Mouse (Mus musculus): ENCODE results near the gene Osgin1.

Gene Osgin1

GRCm38 (mm10) chr8:119446211-119446989 is 12.5 kb downstream of the Osgin1 start, which contains the start of gene Necab2:
TSS of gene Necab2 (plus strand) at chr8:119446719.
- DNase-seq (ENCODE audit: low read depth), result peak; percentile 73

GRCm38 (mm10) chr8:119446990-119447780 is 13.3 kb downstream of the Osgin1 start:
- DNase-seq (ENCODE audit: low read depth), result no peak

- no peak for DNase-seq (ENCODE audit: low read depth)
These were observed 13.9 kb downstream of the Osgin1 start for GRCm38 (mm10) chr8:119447781-119448170.

- DNase-seq (ENCODE audit: low read depth), result no peak
These were observed 15.7 kb downstream of the Osgin1 start for GRCm38 (mm10) chr8:119449627-119450026.

GRCm38 (mm10) chr8:119451131-119451530 is 17.2 kb downstream of the Osgin1 start:
- DNase-seq (ENCODE audit: low read depth), result no peak

- no peak for DNase-seq (ENCODE audit: low read depth)
These were observed 19.0 kb downstream of the Osgin1 start for GRCm38 (mm10) chr8:119452919-119453318.

- DNase-seq (ENCODE audit: low read depth), result no peak
These were observed 22.1 kb downstream of the Osgin1 start for GRCm38 (mm10) chr8:119456045-119456444.

GRCm38 (mm10) chr8:119459724-119460123 is 25.8 kb downstream of the Osgin1 start:
- DNase-seq (ENCODE audit: low read depth), result no peak

GRCm38 (mm10) chr8:119461356-119461755 is 27.4 kb downstream of the Osgin1 start:
- DNase-seq (ENCODE audit: low read depth), result no peak

- DNase-seq (ENCODE audit: low read depth), result no peak
These were observed 29.8 kb downstream of the Osgin1 start for GRCm38 (mm10) chr8:119463709-119464108.

GRCm38 (mm10) chr8:119466105-119466504 is 32.2 kb downstream of the Osgin1 start:
- DNase-seq (ENCODE audit: low read depth), result no peak

GRCm38 (mm10) chr8:119466794-119467193 is 32.9 kb downstream of the Osgin1 start:
- no peak for DNase-seq (ENCODE audit: low read depth)

GRCm38 (mm10) chr8:119468091-119468490 is 34.2 kb downstream of the Osgin1 start:
- DNase-seq (ENCODE audit: low read depth), result no peak

GRCm38 (mm10) chr8:119478684-119479083 is 44.8 kb downstream of the Osgin1 start:
- no peak for DNase-seq (ENCODE audit: low read depth)

- no peak for DNase-seq (ENCODE audit: low read depth)
These were observed 50.4 kb downstream of the Osgin1 start for GRCm38 (mm10) chr8:119484145-119484896.

- DNase-seq (ENCODE audit: low read depth), result no peak
These were observed 53.2 kb downstream of the Osgin1 start for GRCm38 (mm10) chr8:119487093-119487492.
